Mouse (Mus musculus) heart, postnatal 10 days (tissue): ENCODE data around the gene Kif26a. TPM values are rescaled to one million over a fixed set of nuclear protein-coding genes. Genes with fewer than 3 reads are reported as not detected.

Experiments
- DNase-seq, 2 experiments: peaks; one replicate each; pipeline ENCODE4 v3.0.0; 2021
- intact Hi-C: fragments of 180-260 bp; cut with DNase I; formaldehyde crosslinking; loops from one replicate; pipeline ENCODE4 v1.15.1; 2025
- total RNA-seq, 2 experiments: library from RNA; stranded (reverse); gene quantifications; 2 replicates each; pipeline ENCODE4 v1.2.3; 2021

Gene Kif26a
- total RNA-seq, 2 experiments from 2014 or later: 33.4 to 33.5 TPM

DNA sequence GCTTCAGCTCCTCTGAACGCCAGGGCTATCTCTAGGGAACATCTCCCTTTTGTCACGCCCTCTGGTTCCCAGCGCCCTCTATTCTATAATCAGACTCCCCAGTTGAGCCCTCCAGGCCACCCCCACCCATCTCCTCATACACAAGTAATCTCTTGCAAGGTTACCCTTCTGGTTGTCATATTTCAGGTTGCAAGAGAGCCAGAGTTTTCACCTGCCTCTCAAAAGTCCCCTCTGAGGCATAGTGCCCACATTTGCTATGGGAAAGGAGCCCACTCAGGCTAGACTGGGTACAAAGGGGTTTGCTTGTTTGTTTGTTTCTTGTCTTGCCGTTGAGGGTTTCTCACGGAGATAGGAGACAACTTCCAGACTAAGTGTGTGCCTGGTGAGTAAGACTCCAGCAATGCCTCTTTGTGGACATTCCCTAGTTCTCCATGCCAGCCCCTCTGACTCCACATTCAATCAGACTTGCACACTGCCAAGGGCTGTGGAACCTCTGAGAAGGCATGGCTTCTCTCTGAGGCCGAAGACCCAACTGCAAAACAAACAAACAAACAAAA, 16.6 kb upstream of the Kif26a start:
- intact Hi-C loops: no loop called here
- no peak for DNase-seq

DNA sequence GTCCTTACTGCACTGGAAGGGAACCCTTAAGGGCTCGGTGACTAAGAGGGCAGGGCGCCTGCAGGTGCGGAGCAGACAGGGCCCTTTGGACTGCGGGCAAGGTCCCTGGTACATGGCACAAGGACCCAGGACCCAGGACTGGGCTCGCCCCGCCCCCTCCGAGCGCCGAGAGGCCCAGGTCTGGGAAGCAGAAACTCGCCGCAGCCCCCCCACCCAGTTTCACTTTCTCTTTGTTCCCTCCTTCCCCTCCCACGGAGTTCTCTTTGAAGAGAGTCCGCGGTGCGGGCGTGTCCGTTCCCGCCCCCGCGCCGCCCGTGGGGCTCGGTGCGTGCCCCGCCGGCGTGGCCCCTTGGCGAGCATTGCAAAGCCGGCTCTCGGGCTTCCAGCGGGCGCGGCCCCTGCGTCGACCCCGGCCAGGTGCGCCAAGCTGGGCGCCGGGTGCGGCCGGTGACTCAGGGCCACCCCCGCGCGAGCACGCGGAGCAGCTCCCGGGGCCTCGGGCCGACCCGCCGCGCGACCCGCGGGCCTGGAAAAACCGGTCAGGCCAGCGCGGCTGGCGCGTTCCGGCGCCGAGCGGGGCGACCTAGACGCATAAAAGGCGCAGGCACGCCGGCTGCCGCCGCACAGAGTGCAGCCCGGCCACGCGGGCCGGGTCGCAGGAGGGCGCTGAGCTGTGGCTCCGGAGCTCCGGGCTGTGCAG, 15.7 kb upstream of the Kif26a start:
- intact Hi-C loops: no loop called here
- DNase-seq: peak; percentile 56 to 67

DNA sequence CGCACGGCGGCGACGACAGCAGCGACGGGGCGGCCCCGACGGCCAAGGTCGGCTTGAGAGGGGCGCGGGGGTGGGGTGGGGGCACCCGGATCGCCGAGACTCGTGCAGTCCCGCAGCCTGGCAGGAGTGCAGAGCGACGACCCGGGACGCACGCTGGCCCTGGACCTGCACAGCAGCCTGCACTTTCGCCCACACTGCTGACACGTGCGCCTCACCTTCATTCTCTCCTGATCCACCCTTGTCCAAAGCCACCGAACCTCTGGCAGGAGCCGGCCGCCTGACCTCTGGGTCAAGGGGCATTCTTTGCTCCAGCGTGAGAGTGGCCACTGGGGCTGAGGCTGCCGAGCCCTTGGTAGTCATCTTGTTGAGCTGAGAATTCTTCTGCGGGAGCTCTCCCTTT, 15.1 kb upstream of the Kif26a start:
- DNase-seq: no peak
- intact Hi-C loops: no loop called here

DNA sequence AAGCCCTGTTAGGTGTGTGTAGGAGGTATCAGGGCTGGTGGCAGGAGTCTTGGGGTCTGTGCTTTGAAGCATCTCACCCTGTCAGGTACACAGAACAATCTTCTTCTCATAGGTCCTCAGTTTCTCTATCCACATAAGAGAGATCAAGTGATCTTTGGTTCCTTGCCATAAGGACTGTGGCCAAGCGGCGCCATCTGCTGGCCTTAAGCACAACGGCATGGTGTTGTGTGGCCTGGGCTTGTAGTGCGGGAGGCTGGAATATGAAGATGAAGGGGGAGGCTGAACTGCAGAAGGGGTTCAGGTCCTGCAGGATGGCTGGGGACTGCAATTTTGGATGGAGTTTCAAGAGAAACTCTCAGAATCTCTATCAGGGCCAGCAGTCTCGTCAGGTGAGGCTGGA, 5.8 kb upstream of the Kif26a start:
- intact Hi-C loops: loop anchor here (1.0 to 2.0 kb wide), 2 partner anchors 27 to 61 kb away; no protein-coding TSS in a partner anchor
- peak; percentile 53 to 57 for DNase-seq

DNA sequence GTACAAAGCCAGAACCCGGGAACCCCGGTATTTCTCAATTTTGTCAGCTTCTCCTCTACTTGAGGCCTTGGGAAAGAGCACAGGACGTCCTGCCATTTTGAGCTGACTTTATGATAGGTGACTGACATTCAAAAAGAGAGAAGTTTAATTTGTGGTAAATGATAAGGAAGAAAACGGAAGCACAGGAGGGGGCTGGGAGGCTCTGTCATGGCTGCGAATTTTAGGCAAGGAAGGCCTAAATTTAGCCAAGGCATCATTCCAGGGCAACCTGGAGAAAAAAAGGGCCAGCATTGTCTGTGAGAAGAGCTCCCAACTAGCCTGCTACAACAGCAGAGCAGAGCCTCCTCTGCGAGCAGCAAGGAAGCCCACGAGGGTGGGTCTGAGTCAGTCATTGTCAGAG, 5.3 kb upstream of the Kif26a start:
- no peak for DNase-seq
- intact Hi-C loops: loop anchor here (1.0 to 2.0 kb wide), 2 partner anchors 27 to 62 kb away; no protein-coding TSS in a partner anchor

DNA sequence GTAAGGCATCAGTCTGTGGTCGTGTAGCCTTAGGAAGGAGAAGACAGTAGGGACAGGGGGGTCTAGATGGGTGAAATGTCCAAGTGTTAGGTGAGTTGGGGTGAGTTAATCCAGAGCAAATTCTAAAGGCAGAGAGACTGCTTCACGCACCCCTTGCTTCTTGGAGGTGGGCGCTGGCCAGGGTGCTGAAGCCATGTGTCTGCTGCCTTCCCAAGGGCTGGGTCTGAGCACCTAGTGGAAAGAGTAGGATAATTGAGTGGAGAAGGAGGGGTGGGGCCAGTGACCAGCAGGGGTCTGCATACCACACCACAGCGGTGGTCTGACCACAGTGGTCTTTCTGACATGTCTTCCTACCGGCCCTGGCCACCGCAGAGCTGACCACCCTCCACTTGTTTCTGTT, 4.7 kb upstream of the Kif26a start:
- DNase-seq: peak; percentile 68 to 79
- intact Hi-C loops: loop anchor here (2.0 kb wide), 1 partner anchor 62 kb away; no protein-coding TSS in a partner anchor

DNA sequence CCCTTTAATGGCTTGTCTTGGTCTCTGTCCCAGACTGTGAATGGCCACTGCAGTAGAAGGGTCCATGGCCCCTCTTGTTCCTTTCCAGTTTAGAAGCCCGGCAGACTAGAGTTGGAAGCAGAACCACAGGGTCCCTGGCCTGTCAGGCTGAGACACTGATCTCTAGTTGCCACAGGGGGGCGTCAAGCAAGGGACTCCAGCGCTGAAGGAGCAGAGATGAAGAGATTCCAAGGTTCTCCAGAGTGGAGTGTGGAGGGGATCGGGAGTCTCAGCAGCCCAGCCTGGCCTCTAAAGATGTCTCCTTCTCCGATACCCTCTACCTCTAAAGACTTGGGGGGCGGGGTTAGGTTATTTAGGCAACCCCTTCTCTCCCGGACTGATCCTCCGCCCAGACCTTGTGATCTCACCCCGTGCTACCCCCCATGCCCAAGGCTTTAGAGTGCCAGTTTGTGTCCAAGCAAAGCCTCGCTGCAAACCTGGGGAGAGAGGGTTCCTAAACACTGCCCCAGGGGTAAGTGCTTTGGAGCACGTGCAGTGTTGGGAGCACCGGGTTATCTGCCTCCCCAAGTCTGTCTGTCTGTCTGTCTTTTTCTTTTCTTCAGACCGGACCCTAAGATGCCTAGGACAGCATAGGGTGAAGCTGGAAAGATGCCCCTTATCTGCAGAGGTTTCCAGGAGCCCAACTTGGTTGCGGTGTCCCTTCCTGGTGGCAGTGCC, 2.7 kb upstream of the Kif26a start:
- intact Hi-C loops: no loop called here
- no peak for DNase-seq

DNA sequence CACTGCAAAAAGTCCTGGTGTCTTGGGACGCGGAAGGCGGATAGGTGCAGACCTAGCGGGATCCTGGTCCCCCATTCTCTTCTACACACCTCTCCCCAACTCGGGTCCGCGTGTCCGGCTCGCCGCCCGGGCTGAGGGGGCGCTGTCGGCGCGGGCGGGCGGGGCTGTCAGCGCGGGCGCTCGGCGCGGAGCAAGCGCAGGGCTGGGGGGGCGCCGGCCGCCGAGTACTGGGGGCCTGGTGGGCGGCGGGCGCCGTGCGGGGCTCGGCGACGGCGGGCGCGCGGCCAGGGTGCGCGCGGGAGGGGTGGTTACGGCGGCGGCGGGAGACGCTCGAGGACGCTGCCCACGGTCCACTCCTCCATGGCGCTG, 2.2 kb upstream of the Kif26a start:
- intact Hi-C loops: no loop called here
- DNase-seq: no peak

DNA sequence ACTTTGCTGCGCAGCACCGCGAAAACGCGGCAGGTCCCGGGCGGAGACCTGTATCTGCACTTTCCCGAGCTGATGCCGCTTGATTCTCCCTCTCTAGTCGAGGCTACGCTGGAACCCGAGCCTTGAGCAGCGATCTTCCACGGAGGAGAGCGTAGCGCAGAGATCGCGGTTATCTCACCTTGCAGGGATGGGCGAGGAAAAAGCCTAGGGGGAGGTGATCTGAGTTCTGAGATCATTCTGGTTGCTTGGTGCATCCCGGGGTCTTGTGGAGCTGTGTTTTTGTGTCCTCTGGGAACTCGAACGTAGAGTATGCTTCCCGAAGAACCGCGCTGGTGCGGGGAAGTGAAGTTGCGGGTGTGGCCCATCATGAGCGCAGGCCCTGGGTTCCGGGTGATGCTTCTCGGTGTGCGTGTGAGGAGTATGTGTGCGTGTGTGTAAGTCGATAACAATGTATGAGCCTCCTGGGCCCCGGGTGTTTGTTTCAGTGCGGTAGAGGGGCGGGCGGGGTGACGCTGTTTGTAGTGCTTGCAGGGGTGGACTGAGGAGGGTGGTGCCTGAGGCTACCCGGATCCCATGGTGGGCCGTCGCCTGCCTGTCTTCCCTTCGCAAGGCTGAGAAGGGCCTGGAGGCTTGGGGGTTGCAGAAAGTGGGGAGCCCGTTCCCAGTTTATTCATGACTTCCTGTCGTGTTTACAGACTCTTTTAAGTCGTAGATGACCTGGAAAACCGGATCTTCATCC, 1.5 kb upstream of the Kif26a start:
- no peak for DNase-seq
- intact Hi-C loops: loop anchor here (1.0 to 5.0 kb wide), 5 partner anchors 88 to 399 kb away; no protein-coding TSS in a partner anchor

DNA sequence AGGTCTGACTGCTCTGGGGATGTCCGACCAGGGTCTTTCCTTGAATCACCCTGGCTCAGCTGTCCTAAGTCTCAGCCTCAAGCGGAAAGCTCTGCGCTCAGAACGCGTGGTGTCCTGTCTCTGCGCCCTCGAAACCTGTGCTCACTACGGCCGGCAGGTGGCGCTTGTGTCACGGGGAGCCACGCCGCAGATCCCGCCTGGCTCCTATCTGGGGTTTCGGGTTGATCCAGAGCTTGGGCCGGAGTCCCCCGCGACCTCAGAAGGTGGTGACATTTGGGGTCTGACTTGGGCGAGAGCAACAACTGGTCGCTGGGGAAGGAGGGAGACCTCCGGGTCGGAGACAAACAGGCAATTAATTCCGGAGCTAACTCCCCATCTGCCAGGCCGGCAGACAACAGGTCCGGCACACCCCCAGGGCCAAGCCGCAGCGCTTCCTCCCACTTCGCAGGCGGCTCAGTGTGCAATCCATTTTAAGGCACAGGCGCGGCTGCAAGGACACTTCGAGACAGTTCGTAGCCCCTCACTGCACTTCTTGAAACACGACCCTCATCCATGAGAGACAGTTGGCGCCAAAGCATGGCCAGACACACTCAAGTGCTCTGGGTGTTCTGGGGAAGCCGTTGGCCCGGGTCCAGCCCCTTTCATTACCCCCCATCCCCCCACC, 665 bp upstream of the Kif26a start:
- intact Hi-C loops: loop anchor here (1.0 to 5.0 kb wide), 5 partner anchors 87 to 398 kb away; no protein-coding TSS in a partner anchor
- peak; percentile 91 to 93 for DNase-seq

DNA sequence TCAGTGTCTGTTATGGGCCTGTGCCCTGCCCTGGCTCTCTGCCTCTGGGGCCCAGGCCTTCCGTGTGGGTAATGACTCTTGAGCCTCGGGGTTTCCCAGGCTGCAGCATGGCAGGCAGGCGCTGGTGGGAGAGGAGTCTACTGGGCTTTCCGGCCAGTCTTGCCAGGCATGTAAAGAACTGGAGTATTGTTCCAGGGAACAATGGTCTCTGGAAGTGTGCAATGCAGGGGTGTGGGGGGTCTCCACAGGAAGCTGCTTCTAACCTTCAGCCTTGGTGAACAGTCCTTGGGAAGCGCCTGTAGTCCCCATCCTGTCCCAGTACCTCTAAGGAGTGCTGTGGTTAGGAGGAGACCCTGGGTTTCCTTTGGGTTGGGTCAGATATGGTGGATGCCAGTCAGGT, 1.4 kb downstream of the Kif26a start:
- intact Hi-C loops: loop anchor here (5.0 kb wide), 3 partner anchors 85 to 305 kb away; no protein-coding TSS in a partner anchor
- peak in 1 of 2 experiments; percentile 43 for DNase-seq

DNA sequence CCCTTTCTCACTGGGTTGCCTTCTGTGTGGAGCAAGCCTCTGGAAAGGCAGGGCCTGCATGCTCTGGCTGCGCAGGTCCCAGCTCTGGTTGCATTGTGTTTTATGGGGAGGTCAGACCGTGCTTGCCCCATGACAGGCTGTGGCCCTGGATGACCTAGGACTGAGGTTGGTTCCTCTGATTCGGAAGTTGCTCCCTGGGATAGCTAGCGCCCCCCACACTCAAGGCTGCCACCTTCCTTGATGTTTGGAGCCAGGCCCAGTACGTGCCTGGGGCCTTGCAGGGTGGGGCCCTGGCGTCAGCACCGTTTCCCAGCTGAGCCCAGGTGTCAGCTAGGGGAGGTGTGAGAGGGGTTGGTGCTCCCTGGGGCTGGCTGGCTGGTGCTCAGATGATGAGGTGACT, 4.0 kb downstream of the Kif26a start:
- intact Hi-C loops: no loop called here
- DNase-seq: no peak

DNA sequence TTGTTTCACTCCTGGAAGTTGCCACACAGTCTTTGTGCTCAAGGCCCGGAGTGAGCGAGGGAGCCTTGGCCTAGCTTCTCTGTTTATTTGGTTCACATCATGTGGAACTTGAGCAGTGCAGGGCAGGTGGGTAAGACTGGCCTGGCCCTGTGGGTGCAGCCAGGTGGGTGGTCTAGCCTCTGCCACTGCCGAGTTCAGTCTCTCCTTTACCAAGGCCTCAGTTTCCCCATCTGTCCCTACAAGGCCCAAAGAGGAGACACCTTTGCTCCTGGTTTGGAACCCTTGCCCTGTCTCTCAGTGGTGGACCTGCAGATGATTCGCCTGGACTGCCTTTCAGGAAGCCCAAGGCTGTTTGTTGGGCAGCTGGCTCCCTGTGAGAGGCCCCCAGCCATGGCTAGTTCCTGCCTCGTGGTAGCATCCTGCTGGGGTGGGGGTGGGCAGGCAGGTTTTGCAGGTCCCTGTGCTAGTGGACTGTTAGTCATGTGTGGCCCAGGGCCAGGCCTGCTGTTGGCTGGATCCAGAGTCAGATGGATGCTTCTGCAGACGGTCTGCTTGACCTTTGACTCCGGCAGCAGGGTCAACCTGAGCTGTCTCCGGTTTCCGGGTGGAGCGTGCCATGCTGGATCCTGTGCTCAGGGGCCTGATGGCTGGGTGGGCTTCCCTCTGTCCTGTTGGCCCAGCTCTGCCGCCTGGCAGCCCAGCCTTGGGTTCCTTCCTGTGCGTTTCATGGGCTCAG, 5.4 kb downstream of the Kif26a start:
- intact Hi-C loops: no loop called here
- DNase-seq: peak; percentile 49 to 59

DNA sequence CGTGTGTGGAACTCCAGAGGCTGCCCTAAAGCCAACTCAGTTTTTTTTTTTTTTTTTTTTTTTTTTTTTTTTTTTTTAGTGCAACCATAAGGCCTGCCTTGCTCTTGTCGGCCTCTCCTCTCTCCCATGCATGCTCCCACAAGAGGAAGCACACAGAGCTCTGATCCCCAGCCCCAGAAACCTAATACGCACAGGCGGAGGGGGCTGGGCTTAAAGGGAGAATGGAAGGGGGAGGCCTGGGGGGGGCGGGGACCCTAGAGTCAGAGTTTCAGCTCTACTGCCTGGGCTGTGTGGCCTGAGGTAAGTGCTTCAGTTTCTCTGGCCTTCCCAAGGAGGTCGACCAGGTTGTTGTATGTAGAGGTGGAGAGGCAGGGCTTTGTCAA, 6.0 kb downstream of the Kif26a start:
- intact Hi-C loops: no loop called here
- no peak for DNase-seq

DNA sequence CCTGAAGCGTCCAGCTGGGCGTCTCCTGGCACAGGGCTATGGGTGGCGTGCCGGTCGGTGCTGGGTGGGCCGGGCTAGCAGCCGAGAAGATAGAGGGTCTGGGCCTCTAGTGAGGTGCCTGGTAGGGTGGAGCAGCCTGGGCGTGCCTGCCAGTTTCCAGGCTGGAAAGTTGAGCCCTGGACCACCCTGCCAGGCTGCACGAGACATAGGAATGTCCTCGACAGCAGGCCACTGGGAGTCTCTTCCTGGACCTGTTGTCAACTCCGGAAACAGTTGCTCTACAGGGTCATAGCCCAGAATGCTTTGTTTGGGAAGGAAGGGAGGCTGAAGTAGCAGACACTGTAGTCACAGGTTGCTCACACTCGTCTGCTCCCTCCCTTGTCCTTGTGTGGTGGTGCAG, 7.6 kb downstream of the Kif26a start:
- DNase-seq: no peak
- intact Hi-C loops: no loop called here

DNA sequence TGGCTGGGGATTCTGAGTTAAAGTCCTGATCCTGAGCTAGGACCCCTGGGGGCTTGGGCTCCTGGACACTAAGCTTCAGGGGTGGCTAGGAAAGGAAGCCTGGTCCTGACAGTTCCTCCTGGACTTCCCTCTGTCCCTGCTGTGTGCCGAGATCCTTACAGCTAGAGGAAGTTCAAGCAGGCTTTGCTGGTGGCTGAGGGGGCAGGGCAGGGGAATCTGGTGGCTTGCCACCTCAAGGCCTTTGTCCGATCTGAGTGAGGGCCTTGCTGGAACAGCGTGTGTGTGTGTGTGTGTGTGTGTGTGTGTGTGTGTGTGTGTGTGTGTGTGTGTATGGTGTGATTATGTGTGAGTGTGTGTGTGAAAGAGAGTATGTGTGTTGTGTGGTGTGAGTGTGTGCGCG, 8.5 kb downstream of the Kif26a start:
- peak in 1 of 2 experiments; percentile 44 for DNase-seq
- intact Hi-C loops: loop anchor here (2.0 kb wide), 1 partner anchor 14 kb away; no protein-coding TSS in a partner anchor

DNA sequence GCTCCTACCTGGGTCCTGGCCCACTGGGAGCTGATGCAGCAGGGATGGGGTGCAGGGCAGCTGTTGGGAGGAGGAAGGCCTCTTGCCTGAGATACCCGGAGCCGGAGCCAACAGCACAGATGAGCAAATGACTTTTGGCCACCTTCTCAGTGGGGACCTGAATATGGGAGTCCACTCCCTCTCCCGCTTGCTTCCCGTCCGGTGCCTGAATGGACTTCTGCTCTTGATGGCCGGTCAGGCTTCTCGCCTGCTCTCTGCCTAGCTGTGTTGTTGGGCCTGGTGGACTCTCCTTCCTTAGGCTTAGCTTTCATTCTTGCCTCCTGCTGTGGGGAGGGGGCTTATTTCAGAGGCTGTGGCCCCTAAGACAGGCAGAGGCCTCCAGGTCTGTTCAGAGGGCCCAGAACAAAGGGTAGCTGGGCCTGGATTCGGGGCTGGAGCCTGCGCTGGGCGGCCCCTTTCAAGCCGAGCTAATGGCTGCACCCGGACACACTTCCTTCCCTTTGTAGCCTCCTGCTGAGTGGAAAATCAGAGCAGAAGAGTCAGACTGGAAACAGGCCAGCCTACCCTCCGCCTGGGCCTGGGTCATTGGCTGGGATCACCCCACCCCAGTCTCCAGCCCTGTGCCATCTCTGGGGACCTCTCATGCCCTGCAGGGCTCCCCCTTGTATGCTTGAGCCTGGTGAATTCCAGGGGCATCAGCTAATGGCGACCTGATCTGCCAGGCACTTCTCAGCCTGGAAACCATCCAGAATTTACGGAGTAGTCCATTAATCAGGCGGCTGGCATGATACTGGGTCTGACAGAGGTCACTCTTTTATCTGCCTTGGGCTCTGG, 9.4 kb downstream of the Kif26a start:
- intact Hi-C loops: loop anchor here (2.0 kb wide), 1 partner anchor 13 kb away; no protein-coding TSS in a partner anchor
- DNase-seq: peak; percentile 57 to 60

DNA sequence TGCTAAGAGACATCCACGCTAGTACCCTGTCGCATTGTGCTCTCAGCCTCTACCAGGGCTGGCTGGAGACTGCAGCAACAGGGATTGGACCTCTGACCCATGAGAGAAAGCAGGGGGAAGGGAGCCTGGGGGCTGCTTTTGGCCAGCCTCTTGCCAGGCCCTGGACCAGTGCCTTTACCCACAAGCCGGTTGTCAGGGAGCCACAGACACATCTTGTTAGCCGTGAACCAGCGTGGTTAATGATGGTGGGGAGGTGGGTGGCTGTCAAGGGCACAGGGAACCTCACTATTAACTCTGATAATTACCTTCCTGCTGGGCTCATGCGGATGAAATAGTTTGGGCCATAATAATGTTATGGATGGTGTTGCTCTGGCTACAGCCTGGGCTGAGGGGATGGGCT, 10.8 kb downstream of the Kif26a start:
- intact Hi-C loops: no loop called here
- no peak for DNase-seq

DNA sequence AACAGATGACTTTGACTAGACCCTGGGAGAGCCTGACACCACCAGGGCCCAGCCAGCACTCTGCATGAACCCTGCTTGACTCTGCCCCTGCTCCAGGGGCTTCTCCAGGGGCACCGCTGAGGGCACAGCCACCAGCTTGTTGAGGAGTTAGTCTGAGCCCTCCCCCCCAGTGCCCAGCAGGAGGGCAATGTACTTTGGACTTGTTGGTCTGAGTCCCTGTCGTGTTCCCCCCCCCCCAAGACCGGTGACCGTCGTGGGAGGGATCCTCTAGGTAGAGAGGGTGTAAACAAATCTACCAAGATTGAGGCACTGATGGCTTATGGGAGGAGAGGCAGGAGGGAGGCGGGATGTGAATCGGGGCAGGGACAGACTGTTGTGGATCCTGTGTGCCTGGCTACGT, 12.2 kb downstream of the Kif26a start:
- intact Hi-C loops: no loop called here
- no peak for DNase-seq
